Mouse (Mus musculus) thymus, adult 2 months (tissue): ENCODE data around the gene Psd4.

Experiments used
- CTCF ChIP-seq: fragments of 200-500 bp; IDR thresholded peaks from 2 replicates; pipeline ENCODE4 v1.5.1; 2012; ENCODE audit warnings: mild to moderate bottlenecking, control low read depth, low read length, moderate library complexity, borderline replicate concordance; ENCODE audit not compliant: control insufficient read depth, poor library complexity, insufficient read depth; ENCODE audit errors: extremely low read depth
- POLR2A ChIP-seq: fragments of 200-500 bp; IDR thresholded peaks from 2 replicates; pipeline ENCODE4 v1.6.1; 2012; ENCODE audit warnings: mild to moderate bottlenecking, low read length, control low read depth, moderate library complexity; ENCODE audit not compliant: control insufficient read depth, poor library complexity, insufficient read depth; ENCODE audit errors: extremely low read depth

DNA sequence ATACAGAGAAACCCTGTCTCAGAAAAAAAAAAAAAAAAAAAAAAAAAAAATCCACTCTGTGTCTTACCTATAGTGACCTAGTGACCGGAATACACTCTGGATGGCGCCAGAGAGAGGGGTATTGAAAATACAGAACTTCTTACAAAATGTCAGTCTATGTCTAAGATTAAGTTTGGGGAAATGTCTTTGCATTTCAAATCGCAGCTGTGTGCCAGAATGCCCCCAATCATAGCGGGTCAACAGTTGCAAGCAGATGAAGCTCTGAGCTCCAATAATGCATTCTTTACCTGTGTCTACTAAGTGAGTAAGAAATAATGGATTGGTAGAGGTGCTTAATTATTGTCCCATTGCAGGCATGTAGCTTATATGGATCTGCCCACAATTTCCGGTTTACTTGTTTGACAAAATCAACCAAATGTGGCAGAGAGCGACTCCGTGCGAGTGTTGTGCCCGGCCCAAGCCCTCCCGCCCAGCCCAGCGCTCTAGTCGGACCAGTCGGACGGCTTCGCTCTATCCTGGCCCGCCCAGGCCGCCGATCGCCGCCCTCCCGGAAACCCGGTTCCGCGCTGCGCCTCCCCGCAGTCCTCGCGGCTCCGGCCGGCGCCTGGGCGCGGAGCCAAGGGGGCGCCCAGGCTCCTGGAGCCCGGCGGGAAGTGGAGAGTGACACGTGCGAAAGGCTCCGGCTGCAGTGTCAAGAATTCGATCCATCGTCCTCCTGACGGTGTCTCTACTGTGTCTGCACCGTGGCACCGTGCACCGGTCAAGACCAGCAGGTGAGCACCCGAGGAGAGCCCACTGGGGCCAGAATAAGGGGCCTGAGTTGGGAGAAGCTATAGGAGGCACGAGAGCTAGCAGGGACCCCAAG is at the start of gene Psd4:
- TF ChIP-seq POLR2A = no peak
- no peak for TF ChIP-seq CTCF
